Mouse (Mus musculus): ENCODE results near the gene Olfr815. TPM values are rescaled to one million over a fixed set of nuclear protein-coding genes. Genes with fewer than 3 reads are reported as not detected.
"Not testable (repeated sequence)": the region's sequence is repeated elsewhere in the genome, so short reads cannot be mapped to it uniquely, and the experiment has no call there.

The Olfr815 gene
- not detected in 2 replicates for polyA plus RNA-seq (2014; fragmentation: Nextera tagmentation; extraction: Ambion mirVana)

GRCm38 (mm10) chr10:129905767-129906166 is at the start of gene Olfr815:
Gene Olfr815, minus strand, starts transcription at chr10:129905867.
- H3K27ac ChIP-seq (ENCODE audit: low read depth, low read length); H3K27me3 ChIP-seq (ENCODE audit: control insufficient read depth, insufficient read depth, low read length); H3K9me3 ChIP-seq (ENCODE audit: control insufficient read depth, low read length); H3K9ac ChIP-seq (replicated peaks; ENCODE audit: low read depth, low read length); H3K4me3 ChIP-seq (ENCODE audit: low read depth, low read length); ATAC-seq (ENCODE audit: low read depth); H3K4me2 ChIP-seq (ENCODE audit: low read depth, low read length); H3K4me1 ChIP-seq (ENCODE audit: control insufficient read depth, insufficient read depth, low read length); H3K36me3 ChIP-seq (ENCODE audit: control insufficient read depth, insufficient read depth, low read length): not testable (repeated sequence)
- WGBS = no CpG with 5 or more reads among the region's 1 CpGs

DNA sequence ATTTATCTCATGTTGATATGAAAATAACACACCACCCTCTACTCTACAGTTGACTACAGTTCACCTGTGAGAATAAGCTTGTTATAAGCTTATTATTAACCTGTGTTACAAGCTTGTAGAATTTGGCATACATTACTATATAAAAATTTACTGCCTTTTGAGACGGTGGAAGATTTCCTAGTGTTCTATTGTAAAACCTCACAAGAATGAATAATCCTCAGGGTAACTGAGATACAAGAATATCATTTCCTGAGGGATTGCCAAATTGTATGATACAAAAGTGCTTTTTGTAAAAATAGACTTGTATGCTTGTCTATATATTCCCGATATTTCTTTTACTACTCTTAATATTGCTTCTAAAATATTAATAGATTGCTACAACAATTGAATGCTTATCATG is 43.3 kb upstream of the Olfr815 start, which contains the start of gene Olfr818:
Gene Olfr818, minus strand, starts transcription at position 101 of the 400 bp plus-strand sequence.
- no peaks in the 10 kb centered on the region for H3K27me3 ChIP-seq (ENCODE audit: control insufficient read depth, insufficient read depth, low read length)
- ATAC-seq (ENCODE audit: low read depth) = no peak
- H3K9ac ChIP-seq (replicated peaks; ENCODE audit: low read depth, low read length) = no peak within 1 kb of the TSS
- no peak within 1 kb of the TSS for H3K27ac ChIP-seq (ENCODE audit: low read depth, low read length)
- H3K9me3 ChIP-seq (ENCODE audit: control insufficient read depth, low read length) = no peaks in the 10 kb centered on the region
- WGBS = 90% methylated on average over 2 of the region's 2 CpGs
- no peaks in the 10 kb centered on the region for H3K4me1 ChIP-seq (ENCODE audit: control insufficient read depth, insufficient read depth, low read length)
- no peaks in the 10 kb centered on the region for H3K36me3 ChIP-seq (ENCODE audit: control insufficient read depth, insufficient read depth, low read length)
- no peak within 1 kb of the TSS for H3K4me2 ChIP-seq (ENCODE audit: low read depth, low read length)
- no peak within 1 kb of the TSS for H3K4me3 ChIP-seq (ENCODE audit: low read depth, low read length)

DNA sequence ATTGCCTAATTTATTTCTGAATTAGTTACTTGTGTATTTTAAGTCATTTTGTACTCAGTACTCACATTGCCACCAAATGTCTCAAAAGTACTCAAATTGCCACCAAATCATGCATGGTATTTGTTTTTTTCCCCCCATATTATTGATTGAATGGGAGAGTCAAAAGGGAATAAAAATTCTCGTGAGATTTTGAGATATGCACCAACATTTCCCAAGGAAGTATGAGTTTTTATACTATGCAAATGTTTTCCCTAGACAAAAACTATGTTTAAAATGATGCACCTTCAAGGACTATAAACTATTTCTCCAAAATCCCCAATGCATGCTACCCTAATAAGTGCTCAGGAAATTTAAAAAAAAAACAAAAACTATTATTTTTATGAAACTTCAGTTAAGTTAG is 9.8 kb upstream of the Olfr815 start, which contains the start of gene Olfr816:
Gene Olfr816, minus strand, starts transcription at position 101 of the 400 bp plus-strand sequence.
- Histone ChIP-seq H3K27me3 (ENCODE audit: control insufficient read depth, insufficient read depth, low read length) (no peaks in the 10 kb centered on the region), H3K27ac (ENCODE audit: low read depth, low read length) (no peak within 1 kb of the TSS), H3K9me3 (ENCODE audit: control insufficient read depth, low read length) (no peaks in the 10 kb centered on the region), H3K36me3 (ENCODE audit: control insufficient read depth, insufficient read depth, low read length) (no peaks in the 10 kb centered on the region), H3K4me3 (ENCODE audit: low read depth, low read length) (no peak within 1 kb of the TSS), H3K4me2 (ENCODE audit: low read depth, low read length) (no peak within 1 kb of the TSS), H3K9ac (replicated peaks; ENCODE audit: low read depth, low read length) (no peak within 1 kb of the TSS), H3K4me1 (ENCODE audit: control insufficient read depth, insufficient read depth, low read length) (no peaks in the 10 kb centered on the region)
- WGBS = 72% methylated on average over 1 of the region's 1 CpGs
- no peak for ATAC-seq (ENCODE audit: low read depth)

- no peak overlapping the region for H3K27ac ChIP-seq (ENCODE audit: low read depth, low read length)
- no peak for ATAC-seq (ENCODE audit: low read depth)
- no peaks in the 10 kb centered on the region for H3K9me3 ChIP-seq (ENCODE audit: control insufficient read depth, low read length)
- H3K27me3 ChIP-seq (ENCODE audit: control insufficient read depth, insufficient read depth, low read length) = no peaks in the 10 kb centered on the region
- 94% methylated on average over 7 of the region's 7 CpGs for WGBS
- H3K4me1 ChIP-seq (ENCODE audit: control insufficient read depth, insufficient read depth, low read length) = no peaks in the 10 kb centered on the region
- no peaks in the 10 kb centered on the region for H3K36me3 ChIP-seq (ENCODE audit: control insufficient read depth, insufficient read depth, low read length)
- no peak overlapping the region for H3K9ac ChIP-seq (replicated peaks; ENCODE audit: low read depth, low read length)
- H3K4me2 ChIP-seq (ENCODE audit: low read depth, low read length) = no peak overlapping the region
- no peak overlapping the region for H3K4me3 ChIP-seq (ENCODE audit: low read depth, low read length)
These were observed 19.7 kb downstream of the Olfr815 start for GRCm38 (mm10) chr10:129885934-129886333.

GRCm38 (mm10) chr10:129885496-129885895 is 20.2 kb downstream of the Olfr815 start:
- H3K9ac ChIP-seq (replicated peaks; ENCODE audit: low read depth, low read length); H3K9me3 ChIP-seq (ENCODE audit: control insufficient read depth, low read length); H3K36me3 ChIP-seq (ENCODE audit: control insufficient read depth, insufficient read depth, low read length); ATAC-seq (ENCODE audit: low read depth); H3K4me1 ChIP-seq (ENCODE audit: control insufficient read depth, insufficient read depth, low read length); H3K27me3 ChIP-seq (ENCODE audit: control insufficient read depth, insufficient read depth, low read length); H3K4me3 ChIP-seq (ENCODE audit: low read depth, low read length); H3K27ac ChIP-seq (ENCODE audit: low read depth, low read length); H3K4me2 ChIP-seq (ENCODE audit: low read depth, low read length): not testable (repeated sequence)
- 87% methylated on average over 6 of the region's 6 CpGs for WGBS

GRCm38 (mm10) chr10:129879751-129880150 is 25.9 kb downstream of the Olfr815 start, which contains the start of gene Olfr814:
Gene Olfr814, minus strand, starts transcription at chr10:129879851.
- not testable (repeated sequence) for H3K4me2 ChIP-seq (ENCODE audit: low read depth, low read length); H3K9ac ChIP-seq (replicated peaks; ENCODE audit: low read depth, low read length); H3K27ac ChIP-seq (ENCODE audit: low read depth, low read length); H3K9me3 ChIP-seq (ENCODE audit: control insufficient read depth, low read length); H3K36me3 ChIP-seq (ENCODE audit: control insufficient read depth, insufficient read depth, low read length); H3K27me3 ChIP-seq (ENCODE audit: control insufficient read depth, insufficient read depth, low read length); H3K4me1 ChIP-seq (ENCODE audit: control insufficient read depth, insufficient read depth, low read length); ATAC-seq (ENCODE audit: low read depth); H3K4me3 ChIP-seq (ENCODE audit: low read depth, low read length)
- WGBS = no CpG with 5 or more reads among the region's 1 CpGs

DNA sequence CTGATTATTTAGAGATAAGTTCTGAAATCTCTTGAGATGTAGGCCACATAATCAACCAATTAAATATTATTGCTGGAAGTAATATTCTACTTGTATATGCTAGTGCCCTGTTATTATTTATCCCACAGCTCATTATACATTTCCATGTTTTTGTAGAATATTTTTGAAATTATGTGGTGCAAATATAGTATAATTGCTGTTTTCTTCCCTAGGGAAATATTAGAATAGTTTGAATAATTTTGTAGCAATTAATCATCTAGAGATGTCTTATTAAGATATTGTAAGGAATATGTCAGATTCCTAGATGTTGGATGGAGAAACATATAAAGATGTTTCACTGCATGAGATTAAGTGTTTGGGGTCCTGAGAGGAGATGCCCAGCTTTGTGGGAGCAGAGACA is 50.6 kb downstream of the Olfr815 start, which contains the start of gene Olfr813:
Gene Olfr813, plus strand, starts transcription at position 301 of the 400 bp plus-strand sequence.
- no peaks in the 10 kb centered on the region for H3K27me3 ChIP-seq (ENCODE audit: control insufficient read depth, insufficient read depth, low read length)
- H3K9ac ChIP-seq (replicated peaks; ENCODE audit: low read depth, low read length) = no peak within 1 kb of the TSS
- H3K27ac ChIP-seq (ENCODE audit: low read depth, low read length) = no peak within 1 kb of the TSS
- no peaks in the 10 kb centered on the region for H3K9me3 ChIP-seq (ENCODE audit: control insufficient read depth, low read length)
- no peaks in the 10 kb centered on the region for H3K36me3 ChIP-seq (ENCODE audit: control insufficient read depth, insufficient read depth, low read length)
- no peak within 1 kb of the TSS for H3K4me2 ChIP-seq (ENCODE audit: low read depth, low read length)
- no peaks in the 10 kb centered on the region for H3K4me1 ChIP-seq (ENCODE audit: control insufficient read depth, insufficient read depth, low read length)
- no peak for ATAC-seq (ENCODE audit: low read depth)
- H3K4me3 ChIP-seq (ENCODE audit: low read depth, low read length) = no peak within 1 kb of the TSS

Other genes with a start within 250 kb of the Olfr815 start
- gene Olfr800, start 248.2 kb downstream of the Olfr815 start, polyA plus RNA-seq (2014; fragmentation: Nextera tagmentation; extraction: Ambion mirVana) = not detected in 2 replicates
- gene Olfr801, start 232.0 kb downstream of the Olfr815 start, polyA plus RNA-seq (2014; fragmentation: Nextera tagmentation; extraction: Ambion mirVana) = not detected in 2 replicates
- gene Olfr802, start 217.7 kb downstream of the Olfr815 start, polyA plus RNA-seq (2014; fragmentation: Nextera tagmentation; extraction: Ambion mirVana) = 0.07 TPM in 1 of 2 replicates, not detected in the other
- gene Olfr803, start 211.6 kb downstream of the Olfr815 start, polyA plus RNA-seq (2014; fragmentation: Nextera tagmentation; extraction: Ambion mirVana) = not detected in 2 replicates
- gene Olfr804, start 202.7 kb downstream of the Olfr815 start, polyA plus RNA-seq (2014; fragmentation: Nextera tagmentation; extraction: Ambion mirVana) = not detected in 2 replicates
- not detected in 2 replicates for gene Olfr805, start 176.5 kb downstream of the Olfr815 start, polyA plus RNA-seq (2014; fragmentation: Nextera tagmentation; extraction: Ambion mirVana)
- not detected in 2 replicates for gene Olfr806, start 163.9 kb downstream of the Olfr815 start, polyA plus RNA-seq (2014; fragmentation: Nextera tagmentation; extraction: Ambion mirVana)
- gene Olfr807, start 148.1 kb downstream of the Olfr815 start, polyA plus RNA-seq (2014; fragmentation: Nextera tagmentation; extraction: Ambion mirVana) = not detected in 2 replicates
- gene Olfr808, start 140.4 kb downstream of the Olfr815 start, polyA plus RNA-seq (2014; fragmentation: Nextera tagmentation; extraction: Ambion mirVana) = not detected in 2 replicates
- not detected in 2 replicates for gene Olfr809, start 131.2 kb downstream of the Olfr815 start, polyA plus RNA-seq (2014; fragmentation: Nextera tagmentation; extraction: Ambion mirVana)
- gene Olfr810, start 111.0 kb downstream of the Olfr815 start, polyA plus RNA-seq (2014; fragmentation: Nextera tagmentation; extraction: Ambion mirVana) = not detected in 2 replicates
- not detected in 2 replicates for gene Olfr811, start 101.5 kb downstream of the Olfr815 start, polyA plus RNA-seq (2014; fragmentation: Nextera tagmentation; extraction: Ambion mirVana)
- not detected in 2 replicates for gene Olfr812, start 59.8 kb downstream of the Olfr815 start, polyA plus RNA-seq (2014; fragmentation: Nextera tagmentation; extraction: Ambion mirVana)
- gene Olfr813, start 50.5 kb downstream of the Olfr815 start, polyA plus RNA-seq (2014; fragmentation: Nextera tagmentation; extraction: Ambion mirVana) = not detected in 2 replicates
- not detected in 2 replicates for gene Olfr814, start 26.0 kb downstream of the Olfr815 start, polyA plus RNA-seq (2014; fragmentation: Nextera tagmentation; extraction: Ambion mirVana)
- gene Olfr816, start 9.7 kb upstream of the Olfr815 start, polyA plus RNA-seq (2014; fragmentation: Nextera tagmentation; extraction: Ambion mirVana) = not detected in 2 replicates
- gene Olfr818, start 43.2 kb upstream of the Olfr815 start, polyA plus RNA-seq (2014; fragmentation: Nextera tagmentation; extraction: Ambion mirVana) = not detected in 2 replicates
- gene Olfr819, start 61.4 kb upstream of the Olfr815 start, polyA plus RNA-seq (2014; fragmentation: Nextera tagmentation; extraction: Ambion mirVana) = not detected in 2 replicates
- not detected in 2 replicates for gene Olfr247, start 70.3 kb upstream of the Olfr815 start, polyA plus RNA-seq (2014; fragmentation: Nextera tagmentation; extraction: Ambion mirVana)
- not detected in 2 replicates for gene Gm10310, start 79.2 kb upstream of the Olfr815 start, polyA plus RNA-seq (2014; fragmentation: Nextera tagmentation; extraction: Ambion mirVana)
- not detected in 2 replicates for gene Olfr820, start 106.8 kb upstream of the Olfr815 start, polyA plus RNA-seq (2014; fragmentation: Nextera tagmentation; extraction: Ambion mirVana)
- gene Olfr821, start 124.5 kb upstream of the Olfr815 start, polyA plus RNA-seq (2014; fragmentation: Nextera tagmentation; extraction: Ambion mirVana) = not detected in 2 replicates
- gene Olfr822, start 165.3 kb upstream of the Olfr815 start, polyA plus RNA-seq (2014; fragmentation: Nextera tagmentation; extraction: Ambion mirVana) = not detected in 2 replicates
- gene Olfr823, start 209.5 kb upstream of the Olfr815 start, polyA plus RNA-seq (2014; fragmentation: Nextera tagmentation; extraction: Ambion mirVana) = not detected in 2 replicates
- gene Olfr824, start 224.1 kb upstream of the Olfr815 start, polyA plus RNA-seq (2014; fragmentation: Nextera tagmentation; extraction: Ambion mirVana) = not detected in 2 replicates

Data from neural tube, embryonic 14.5 days (tissue).